Mouse (Mus musculus) forebrain, embryonic 12.5 days (tissue): ENCODE data around the gene Stum. TPM values are rescaled to one million over a fixed set of nuclear protein-coding genes. Genes with fewer than 3 reads are reported as not detected.
A peak's percentile ranks its signal among the peaks of the same experiment; 100 is the strongest.
"Not testable (repeated sequence)": the region's sequence is repeated elsewhere in the genome, so short reads cannot be mapped to it uniquely, and the experiment has no call there.

ENCODE experiments used
- ATAC-seq: fragments of 200-750 bp; cut with Nextera tagmentation; 2 replicates; pipeline ENCODE4 v1.8.0; 2017; ENCODE audit warnings: moderate TSS enrichment; ENCODE audit not compliant: low FRiP score
- H3K27ac ChIP-seq: fragments of 300-500 bp; sonication (generic); 2 replicates; pipeline ENCODE4 v1.5.1; 2016; ENCODE audit warnings: mild to moderate bottlenecking
- H3K27me3 ChIP-seq: fragments of 300-500 bp; sonication (generic); 2 replicates; pipeline ENCODE4 v1.6.1; 2016; ENCODE audit warnings: mild to moderate bottlenecking
- H3K36me3 ChIP-seq: fragments of 300-500 bp; sonication (generic); replicated peaks from 2 replicates; pipeline ENCODE4 v1.6.1; 2016; ENCODE audit warnings: mild to moderate bottlenecking
- H3K4me1 ChIP-seq: fragments of 300-500 bp; sonication (generic); 2 replicates; pipeline ENCODE4 v1.6.1; 2016
- H3K4me2 ChIP-seq: fragments of 300-500 bp; sonication (generic); 2 replicates; pipeline ENCODE4 v1.6.1; 2016; ENCODE audit warnings: mild to moderate bottlenecking, moderate library complexity
- H3K4me3 ChIP-seq: fragments of 300-500 bp; sonication (generic); replicated peaks from 2 replicates; pipeline ENCODE4 v1.5.1; 2016; ENCODE audit warnings: mild to moderate bottlenecking
- H3K9ac ChIP-seq: fragments of 300-500 bp; sonication (generic); 2 replicates; pipeline ENCODE4 v1.6.1; 2016; ENCODE audit warnings: mild to moderate bottlenecking
- H3K9me3 ChIP-seq: fragments of 300-500 bp; sonication (generic); 2 replicates; pipeline ENCODE4 v1.6.1; 2016
- WGBS: fragments of 180-500 bp; shearing (Covaris S2); methylation state at CpG from one replicate; pipeline ENCODE4 v1.1.7; 2016; 5-methylcytosine and 5-hydroxymethylcytosine counted together
- polyA plus RNA-seq: library from polyadenylated mRNA; unstranded; fragments of >200 nt; fragmentation: Nextera tagmentation; extraction: Ambion mirVana; gene quantifications from 2 replicates; pipeline ENCODE4 v1.2.1, GENCODE M21; 2016

Stum gene
- 0.44 and 0.66 TPM in 2 replicates for polyA plus RNA-seq

GRCm38 (mm10) chr1:180483399-180484291 lies at the start of gene Stum:
Gene Stum (minus strand): TSS chr1:180483504.
- Histone ChIP-seq H3K27me3 (peaks cover 74% of the 10 kb centered on the region), H3K9ac (peak within 1 kb of the TSS; percentile 25; the same call in 1 of the 2 replicates), H3K4me2 (peak within 1 kb of the TSS; percentile 89), H3K4me3 (peak within 1 kb of the TSS; percentile 48), H3K9me3 (no peaks in the 10 kb centered on the region), H3K4me1 (peaks cover 24% of the 10 kb centered on the region), H3K36me3 (no peaks in the 10 kb centered on the region), H3K27ac (no peak within 1 kb of the TSS)
- peak; percentile 79 for ATAC-seq
- 3% methylated on average over 34 of the region's 40 CpGs for WGBS

DNA sequence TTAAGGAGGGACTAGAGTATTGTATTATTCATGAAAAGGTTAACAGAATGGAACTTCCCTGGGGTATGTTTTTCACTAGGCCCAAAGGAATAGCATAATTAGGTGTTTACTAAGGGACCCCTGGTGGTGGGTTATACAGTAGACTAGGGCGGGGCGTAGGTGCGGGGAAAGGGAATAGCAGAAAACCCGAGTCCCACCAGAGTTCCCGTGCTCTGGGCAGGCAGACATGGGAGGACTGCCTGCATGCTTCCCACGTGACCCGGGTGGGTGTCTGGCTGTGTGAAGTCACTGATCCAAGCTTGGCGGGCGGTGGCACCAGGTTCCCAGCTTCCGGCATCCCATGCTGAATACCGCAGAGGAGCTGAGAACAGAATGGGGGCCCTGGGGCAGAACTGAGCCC lies 49.4 kb upstream of the Stum start:
- Histone ChIP-seq H3K27ac (no peak overlapping the region), H3K4me1 (no peaks in the 10 kb centered on the region), H3K9me3 (peaks cover 11% of the 10 kb centered on the region; the same call in 1 of the 2 replicates), H3K4me3 (no peak overlapping the region), H3K36me3 (no peaks in the 10 kb centered on the region), H3K9ac (no peak overlapping the region), H3K4me2 (no peak overlapping the region), H3K27me3 (no peaks in the 10 kb centered on the region)
- 93% methylated on average over 11 of the region's 11 CpGs for WGBS
- no peak for ATAC-seq

DNA sequence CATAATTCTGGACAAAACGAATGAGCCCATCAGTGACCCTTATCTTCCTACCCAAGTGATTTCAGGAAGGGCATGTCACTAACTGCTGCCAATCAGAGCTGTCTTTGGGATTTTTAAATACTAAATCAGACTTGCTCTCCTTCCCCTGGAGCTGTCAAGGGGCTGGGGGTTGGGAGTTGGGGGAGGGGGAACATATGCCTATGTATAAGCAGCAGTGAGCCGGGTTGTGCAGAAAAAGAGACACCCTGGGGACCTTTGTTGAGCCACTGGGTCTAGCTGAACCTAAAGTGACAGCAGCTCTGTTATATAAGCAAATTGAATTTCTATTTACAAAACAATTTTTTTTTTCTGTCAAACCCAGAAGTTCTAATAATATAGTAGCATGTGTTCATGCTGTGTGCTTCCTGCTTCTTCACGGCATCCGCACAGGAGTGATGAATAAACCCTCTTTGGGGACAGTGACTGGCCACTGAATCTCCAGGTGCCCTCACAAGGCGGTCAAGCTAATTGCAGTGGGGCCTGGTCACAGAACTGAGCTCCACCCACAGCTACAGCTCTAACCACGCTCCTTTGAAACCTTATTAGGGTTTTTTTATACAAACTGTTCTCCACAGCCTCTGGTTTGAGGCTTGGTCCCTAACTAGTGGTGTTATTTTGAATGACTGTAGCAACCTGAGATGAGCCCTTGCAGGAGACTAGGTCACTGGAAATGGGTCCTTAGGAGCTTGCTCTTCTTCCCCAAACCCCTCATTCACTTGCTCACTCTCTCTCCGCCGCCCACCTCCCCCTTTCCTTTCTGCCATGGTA lies 47.4 kb upstream of the Stum start:
- no peak for ATAC-seq
- no peak overlapping the region for H3K9ac ChIP-seq
- no peaks in the 10 kb centered on the region for H3K36me3 ChIP-seq
- H3K27me3 ChIP-seq = no peaks in the 10 kb centered on the region
- no peak overlapping the region for H3K4me3 ChIP-seq
- H3K4me2 ChIP-seq = no peak overlapping the region
- 70% methylated on average over 8 of the region's 8 CpGs for WGBS
- H3K9me3 ChIP-seq = peaks cover 11% of the 10 kb centered on the region; the same call in 1 of the 2 replicates
- no peaks in the 10 kb centered on the region for H3K4me1 ChIP-seq
- no peak overlapping the region for H3K27ac ChIP-seq

DNA sequence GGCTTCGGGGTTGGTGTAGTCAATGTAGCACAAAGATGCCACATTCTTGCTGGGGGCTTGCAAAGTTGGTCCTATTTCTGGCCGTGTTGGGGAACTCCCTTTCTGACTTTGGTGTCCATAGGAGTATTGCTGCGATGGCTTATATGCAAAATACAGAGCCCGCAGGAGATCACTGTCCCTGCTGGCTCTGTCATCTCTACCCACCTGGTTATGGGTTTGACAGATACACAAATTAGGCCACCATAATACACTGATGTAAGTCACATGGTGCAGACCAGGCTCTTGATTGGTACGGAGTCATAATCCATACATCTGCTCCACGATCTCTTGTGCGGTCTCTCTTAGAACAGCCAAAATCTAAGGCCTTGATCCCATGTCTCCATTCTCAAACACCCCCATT lies 46.5 kb upstream of the Stum start:
- no peak overlapping the region for H3K27ac ChIP-seq
- no peaks in the 10 kb centered on the region for H3K4me1 ChIP-seq
- no peak overlapping the region for H3K4me3 ChIP-seq
- no peaks in the 10 kb centered on the region for H3K27me3 ChIP-seq
- WGBS = 87% methylated on average over 7 of the region's 7 CpGs
- no peak for ATAC-seq
- H3K9me3 ChIP-seq = peaks cover 11% of the 10 kb centered on the region; the same call in 1 of the 2 replicates
- H3K36me3 ChIP-seq = no peaks in the 10 kb centered on the region
- H3K9ac ChIP-seq = no peak overlapping the region
- H3K4me2 ChIP-seq = no peak overlapping the region

DNA sequence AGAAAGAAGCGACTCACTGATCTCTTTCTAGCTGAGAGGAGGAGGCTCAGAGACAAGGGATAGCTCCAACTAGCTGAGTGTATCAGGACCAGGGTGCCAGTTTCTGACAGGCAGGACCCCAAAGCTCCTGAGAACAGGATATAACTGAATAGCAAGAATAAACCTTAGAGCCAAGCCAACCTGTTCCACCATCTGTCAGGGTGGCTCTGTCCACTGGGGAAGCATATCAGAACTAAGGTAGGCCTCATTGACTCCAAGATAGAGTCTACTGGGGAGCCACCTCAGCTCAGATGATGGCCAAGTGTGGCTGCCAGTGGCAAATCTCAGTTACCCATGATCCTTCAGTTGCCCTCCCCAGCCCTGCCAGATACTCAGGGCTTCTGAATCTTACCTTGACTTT lies 42.0 kb upstream of the Stum start:
- no peak overlapping the region for H3K9ac ChIP-seq
- no peak for ATAC-seq
- no peak overlapping the region for H3K4me2 ChIP-seq
- 63% methylated on average over 1 of the region's 1 CpGs for WGBS
- no peaks in the 10 kb centered on the region for H3K9me3 ChIP-seq
- no peaks in the 10 kb centered on the region for H3K27me3 ChIP-seq
- no peaks in the 10 kb centered on the region for H3K36me3 ChIP-seq
- no peaks in the 10 kb centered on the region; the same call in 1 of the 2 replicates for H3K4me1 ChIP-seq
- no peak overlapping the region for H3K27ac ChIP-seq
- H3K4me3 ChIP-seq = no peak overlapping the region

GRCm38 (mm10) chr1:180523320-180523719 lies 40.0 kb upstream of the Stum start:
- ATAC-seq = no peak
- Histone ChIP-seq H3K4me3 (no peak overlapping the region), H3K4me2 (no peak overlapping the region), H3K9ac (no peak overlapping the region), H3K36me3 (no peaks in the 10 kb centered on the region), H3K4me1 (no peaks in the 10 kb centered on the region; the same call in 1 of the 2 replicates), H3K27ac (no peak overlapping the region), H3K9me3 (no peaks in the 10 kb centered on the region), H3K27me3 (no peaks in the 10 kb centered on the region)
- WGBS = 77% methylated on average over 2 of the region's 2 CpGs

DNA sequence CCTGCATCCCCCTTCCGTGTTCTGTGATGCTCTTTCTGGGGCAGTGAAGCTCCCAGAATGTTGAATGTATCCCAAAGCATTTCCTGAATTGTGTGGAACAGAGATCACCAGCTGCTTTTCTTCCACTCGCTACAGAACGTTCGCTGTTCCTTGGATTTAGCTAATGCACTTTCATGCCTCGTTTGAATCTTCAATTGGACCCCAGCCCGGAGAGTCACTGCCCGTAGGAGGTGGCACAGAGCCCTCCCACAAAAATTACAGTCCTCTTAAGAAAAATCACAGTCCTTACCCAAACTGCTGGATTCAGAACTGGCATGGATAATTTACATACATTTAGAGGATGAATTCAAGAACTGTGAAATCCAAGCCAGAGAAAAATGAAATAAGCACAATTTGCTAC lies 36.9 kb upstream of the Stum start:
- H3K9me3 ChIP-seq = no peaks in the 10 kb centered on the region
- WGBS = 58% methylated on average over 7 of the region's 7 CpGs
- no peak for ATAC-seq
- H3K27ac ChIP-seq = no peak overlapping the region
- H3K4me1 ChIP-seq = no peaks in the 10 kb centered on the region; the same call in 1 of the 2 replicates
- no peak overlapping the region for H3K9ac ChIP-seq
- H3K4me3 ChIP-seq = no peak overlapping the region
- no peaks in the 10 kb centered on the region for H3K27me3 ChIP-seq
- H3K4me2 ChIP-seq = no peak overlapping the region
- no peaks in the 10 kb centered on the region for H3K36me3 ChIP-seq

GRCm38 (mm10) chr1:180519520-180519919 lies 36.2 kb upstream of the Stum start:
- no peak overlapping the region for H3K4me2 ChIP-seq
- WGBS = 95% methylated on average over 8 of the region's 8 CpGs
- ATAC-seq = no peak

DNA sequence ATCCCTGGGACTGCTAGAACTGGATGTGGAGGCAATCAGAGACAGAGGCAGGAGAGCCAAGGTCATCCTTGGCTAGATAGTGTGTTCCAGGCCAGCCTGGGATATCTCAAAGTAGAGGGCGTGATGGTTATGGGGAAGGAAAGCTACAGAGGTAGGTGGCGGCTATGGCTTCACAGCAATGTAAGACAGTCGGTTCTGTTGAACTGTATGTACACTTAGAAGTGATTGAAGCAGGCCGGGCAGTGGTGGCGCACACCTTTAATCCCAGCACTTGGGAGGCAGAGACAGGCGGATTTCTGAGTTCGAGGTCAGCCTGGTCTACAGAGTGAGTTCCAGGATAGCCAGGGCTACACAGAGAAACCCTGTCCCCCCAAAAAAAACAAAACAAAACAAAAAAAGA lies 35.6 kb upstream of the Stum start:
- H3K4me1 ChIP-seq, H3K27ac ChIP-seq, ATAC-seq, H3K36me3 ChIP-seq, H3K9ac ChIP-seq, H3K9me3 ChIP-seq, H3K27me3 ChIP-seq, H3K4me3 ChIP-seq, H3K4me2 ChIP-seq: not testable (repeated sequence)
- WGBS = 96% methylated on average over 7 of the region's 7 CpGs

More at GRCm38 (mm10) chr1:180519520-180519919, 36.2 kb upstream of the Stum start:
- no peak overlapping the region for H3K27ac ChIP-seq
- no peaks in the 10 kb centered on the region for H3K27me3 ChIP-seq
- H3K9me3 ChIP-seq = no peaks in the 10 kb centered on the region
- no peaks in the 10 kb centered on the region; the same call in 1 of the 2 replicates for H3K4me1 ChIP-seq
- H3K9ac ChIP-seq = no peak overlapping the region
- H3K36me3 ChIP-seq = no peaks in the 10 kb centered on the region
- H3K4me3 ChIP-seq = no peak overlapping the region

DNA sequence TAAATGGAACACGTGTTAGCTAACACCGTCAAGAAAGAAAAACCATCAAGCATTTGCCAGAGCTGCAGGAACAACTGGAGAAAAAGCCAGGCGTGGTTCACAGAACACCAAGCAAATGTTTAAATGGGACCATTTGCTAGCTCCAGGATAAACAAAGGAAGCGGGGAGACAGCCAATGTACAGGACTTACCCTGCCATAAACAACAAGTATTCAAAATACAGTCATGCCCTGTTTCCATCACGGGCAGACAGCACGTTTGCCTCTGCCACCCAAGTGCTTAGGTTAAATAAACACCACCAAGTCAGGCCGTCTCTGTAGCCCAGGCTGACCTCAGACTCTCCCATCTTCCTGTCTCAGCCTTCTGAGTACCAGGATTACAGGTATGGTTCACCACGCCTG lies 35.1 kb upstream of the Stum start:
- H3K36me3 ChIP-seq = no peaks in the 10 kb centered on the region
- 86% methylated on average over 8 of the region's 8 CpGs for WGBS
- H3K4me2 ChIP-seq = no peak overlapping the region
- no peak overlapping the region for H3K9ac ChIP-seq
- no peak for ATAC-seq
- H3K9me3 ChIP-seq = no peaks in the 10 kb centered on the region
- H3K27me3 ChIP-seq = no peaks in the 10 kb centered on the region
- no peak overlapping the region for H3K4me3 ChIP-seq
- no peak overlapping the region for H3K27ac ChIP-seq
- H3K4me1 ChIP-seq = no peaks in the 10 kb centered on the region; the same call in 1 of the 2 replicates

GRCm38 (mm10) chr1:180517390-180518054 lies 34.2 kb upstream of the Stum start:
- Histone ChIP-seq H3K4me1 (no peaks in the 10 kb centered on the region; the same call in 1 of the 2 replicates), H3K4me3 (no peak overlapping the region), H3K27ac (no peak overlapping the region), H3K9me3 (no peaks in the 10 kb centered on the region), H3K27me3 (no peaks in the 10 kb centered on the region), H3K36me3 (no peaks in the 10 kb centered on the region), H3K4me2 (no peak overlapping the region), H3K9ac (no peak overlapping the region)
- 77% methylated on average over 10 of the region's 10 CpGs for WGBS
- no peak for ATAC-seq

GRCm38 (mm10) chr1:180514077-180514476 lies 30.8 kb upstream of the Stum start:
- no peak overlapping the region for H3K9ac ChIP-seq
- no peaks in the 10 kb centered on the region for H3K36me3 ChIP-seq
- ATAC-seq = no peak
- H3K4me3 ChIP-seq = no peak overlapping the region
- no peaks in the 10 kb centered on the region for H3K4me1 ChIP-seq
- H3K27ac ChIP-seq = no peak overlapping the region
- H3K27me3 ChIP-seq = no peaks in the 10 kb centered on the region
- H3K4me2 ChIP-seq = no peak overlapping the region
- no peaks in the 10 kb centered on the region for H3K9me3 ChIP-seq
- WGBS = 84% methylated on average over 2 of the region's 2 CpGs
